Mouse (Mus musculus) embryonic fibroblast, embryonic 13.5 days (primary cell): ENCODE results near the gene Tbpl2. TPM values are rescaled to one million over a fixed set of nuclear protein-coding genes. Genes with fewer than 3 reads are reported as not detected.

ENCODE experiments used
- H3K27ac ChIP-seq: 2 replicates; pipeline ENCODE4 v1.5.1; 2012; ENCODE audit warnings: low read length, control low read depth, inconsistent platforms; ENCODE audit not compliant: insufficient read depth
- H3K4me1 ChIP-seq: 2 replicates; pipeline ENCODE4 v1.6.1; 2011; ENCODE audit warnings: low read length; ENCODE audit not compliant: control insufficient read depth, insufficient read depth
- H3K4me3 ChIP-seq: 2 replicates; pipeline ENCODE4 v1.5.1; 2011; ENCODE audit warnings: mild to moderate bottlenecking, control low read depth, low read length; ENCODE audit not compliant: insufficient read depth
- CTCF ChIP-seq: IDR thresholded peaks from 2 replicates; pipeline ENCODE4 v1.5.1; 2011; ENCODE audit warnings: mild to moderate bottlenecking, control low read depth, low read length, moderate library complexity, borderline replicate concordance; ENCODE audit not compliant: insufficient read depth
- POLR2A ChIP-seq: IDR thresholded peaks from 2 replicates; pipeline ENCODE4 v1.6.1; 2011; ENCODE audit warnings: low read depth, mild to moderate bottlenecking, control low read depth, low read length, moderate library complexity
- polyA plus RNA-seq: library from polyadenylated mRNA; stranded (reverse); fragments of >200 nt; gene quantifications from 2 replicates; pipeline ENCODE4 v1.2.4, GENCODE M21; 2011; ENCODE audit warnings: low read depth; ENCODE audit not compliant: missing spikeins, insufficient read length

Tbpl2 gene
- polyA plus RNA-seq, 1 experiment: not detected

- TF ChIP-seq POLR2A (no peak), CTCF (no peak)
- Histone ChIP-seq H3K4me3 (no peak overlapping the region), H3K27ac (no peak overlapping the region), H3K4me1 (no peaks in the 10 kb centered on the region)
Measured at GRCm38 (mm10) chr2:24042901-24043300, 53.5 kb downstream of the Tbpl2 start.

GRCm38 (mm10) chr2:24040531-24040930 lies 55.9 kb downstream of the Tbpl2 start:
- H3K4me1 ChIP-seq: no peaks in the 10 kb centered on the region
- no peak overlapping the region for H3K4me3 ChIP-seq
- no peak overlapping the region for H3K27ac ChIP-seq
- TF ChIP-seq POLR2A (no peak), CTCF (no peak)

Other genes with a start within 250 kb of the Tbpl2 start
- gene Hnmt, start 47.2 kb downstream of the Tbpl2 start, polyA plus RNA-seq: 0.54 and 0.60 TPM in 2 replicates
- gene Il1f8, start 56.6 kb upstream of the Tbpl2 start, polyA plus RNA-seq: not detected in 2 replicates
- gene Il1f9, start 89.9 kb upstream of the Tbpl2 start, polyA plus RNA-seq: not detected in 2 replicates
- not detected in 2 replicates for gene Il1f6, start 118.8 kb upstream of the Tbpl2 start, polyA plus RNA-seq
- gene Il1f5, start 180.4 kb upstream of the Tbpl2 start, polyA plus RNA-seq: not detected in 2 replicates
- not detected in 2 replicates for gene Il1f10, start 194.6 kb upstream of the Tbpl2 start, polyA plus RNA-seq
- gene Il1rn, start 240.3 kb upstream of the Tbpl2 start, polyA plus RNA-seq: 111 and 212 TPM in 2 replicates